Mouse (Mus musculus) G1E (cell line): Measurements from ENCODE around the gene Csf3.

Source experiments
- CTCF ChIP-seq: IDR thresholded peaks from 2 replicates; pipeline ENCODE4 v1.5.1; 2012; ENCODE audit warnings: low read depth, low read length, inconsistent platforms, mixed read lengths
- GATA1 ChIP-seq: IDR thresholded peaks from 2 replicates; pipeline ENCODE4 v1.6.1; 2012; ENCODE audit warnings: borderline replicate concordance, low read length, inconsistent platforms, mixed read lengths
- GATA2 ChIP-seq: IDR thresholded peaks from 2 replicates; pipeline ENCODE4 v1.6.1; 2012; ENCODE audit warnings: low read depth, low read length, inconsistent platforms, borderline replicate concordance
- POLR2AphosphoS5 ChIP-seq: IDR thresholded peaks from 2 replicates; pipeline ENCODE4 v1.6.1; 2012; ENCODE audit warnings: low read depth, low read length, inconsistent platforms; ENCODE audit not compliant: insufficient replicate concordance
- TAL1 ChIP-seq: conservative IDR thresholded peaks from 2 replicates; pipeline ENCODE4 v1.6.1; 2012; ENCODE audit warnings: low read depth, low read length, inconsistent platforms, mixed read lengths

GRCm38 (mm10) chr11:98743655-98744345, 42.7 kb downstream of the Csf3 start:
- TF ChIP-seq CTCF (no peak), GATA1 (no peak), POLR2AphosphoS5 (no peak), TAL1 (no peak), GATA2 (no peak)
